Mouse (Mus musculus) bone marrow, adult 2 months (tissue): Measurements from ENCODE around the gene Olfr1511.

Experiments
- CTCF ChIP-seq: fragments of 200-500 bp; IDR thresholded peaks from 2 replicates; pipeline ENCODE4 v1.5.1; 2011; ENCODE audit warnings: low read length, control low read depth; ENCODE audit not compliant: control insufficient read depth, insufficient read depth
- POLR2A ChIP-seq: fragments of 200-500 bp; IDR thresholded peaks from 2 replicates; pipeline ENCODE4 v1.6.1; 2011; ENCODE audit warnings: low read depth, mild to moderate bottlenecking, control low read depth, low read length, borderline replicate concordance; ENCODE audit not compliant: control insufficient read depth

- TF ChIP-seq CTCF, result no peak
- no peak for TF ChIP-seq POLR2A
Measured at GRCm38 (mm10) chr14:52356308-52356707, 40.9 kb downstream of the Olfr1511 start, which contains the start of gene Olfr1513.
